Mouse (Mus musculus) hindbrain, embryonic 16.5 days (tissue): ENCODE results near the gene Ribc2. TPM values are rescaled to one million over a fixed set of nuclear protein-coding genes. Genes with fewer than 3 reads are reported as not detected.

Experiments
- ATAC-seq: fragments of 200-750 bp; cut with Nextera tagmentation; 2 replicates; pipeline ENCODE4 v1.8.0; 2017; ENCODE audit warnings: moderate TSS enrichment, moderate library complexity
- H3K27ac ChIP-seq: fragments of 300-500 bp; sonication (generic); 2 replicates; pipeline ENCODE4 v1.5.1; 2014; ENCODE audit warnings: low read depth, mild to moderate bottlenecking, control low read depth, low read length, moderate library complexity
- H3K27me3 ChIP-seq: fragments of 300-500 bp; sonication (generic); replicated peaks from 2 replicates; pipeline ENCODE4 v1.6.1; 2014; ENCODE audit warnings: low read length; ENCODE audit not compliant: control insufficient read depth, insufficient read depth
- H3K36me3 ChIP-seq: fragments of 300-500 bp; sonication (generic); 2 replicates; pipeline ENCODE4 v1.6.1; 2014; ENCODE audit warnings: mild to moderate bottlenecking, low read length, moderate library complexity, mixed read lengths; ENCODE audit not compliant: control insufficient read depth, insufficient read depth
- H3K4me1 ChIP-seq: fragments of 300-500 bp; sonication (generic); 2 replicates; pipeline ENCODE4 v1.6.1; 2014; ENCODE audit warnings: low read depth, low read length; ENCODE audit not compliant: control insufficient read depth, insufficient read depth
- H3K4me2 ChIP-seq: fragments of 300-500 bp; sonication (generic); 2 replicates; pipeline ENCODE4 v1.6.1; 2014; ENCODE audit warnings: mild to moderate bottlenecking, low read length, control low read depth, moderate library complexity
- H3K4me3 ChIP-seq: fragments of 300-500 bp; sonication (generic); 2 replicates; pipeline ENCODE4 v1.5.1; 2014; ENCODE audit warnings: mild to moderate bottlenecking, low read length, control low read depth, moderate library complexity
- H3K9ac ChIP-seq: fragments of 300-500 bp; sonication (generic); 2 replicates; pipeline ENCODE4 v1.6.1; 2014; ENCODE audit warnings: low read depth, mild to moderate bottlenecking, control low read depth, low read length, moderate library complexity
- H3K9me3 ChIP-seq: fragments of 300-500 bp; sonication (generic); 2 replicates; pipeline ENCODE4 v1.6.1; 2014; ENCODE audit warnings: mild to moderate bottlenecking, low read length, moderate library complexity; ENCODE audit not compliant: control insufficient read depth
- WGBS: fragments of 180-500 bp; shearing (Covaris S2); extraction: QIAGEN DNeasy Blood & Tissue Kit; methylation state at CpG from one replicate; pipeline ENCODE4 v1.1.7; 2014; 5-methylcytosine and 5-hydroxymethylcytosine counted together
- polyA plus RNA-seq: library from polyadenylated mRNA; unstranded; fragments of >200 nt; fragmentation: Nextera tagmentation; extraction: Ambion mirVana; gene quantifications from 2 replicates; pipeline ENCODE4 v1.2.1, GENCODE M21; 2015

Gene Ribc2
- polyA plus RNA-seq, 1 experiment from 2014 or later, result 0.84 TPM

- no peaks in the 10 kb centered on the region for H3K36me3 ChIP-seq
- H3K9ac ChIP-seq, result no peak overlapping the region
- 75% methylated on average over 8 of the region's 8 CpGs for WGBS
- no peak overlapping the region for H3K4me3 ChIP-seq
- H3K4me1 ChIP-seq, result no peaks in the 10 kb centered on the region
- ATAC-seq, result no peak
- no peaks in the 10 kb centered on the region for H3K27me3 ChIP-seq
- H3K27ac ChIP-seq, result no peak overlapping the region
- H3K9me3 ChIP-seq, result no peaks in the 10 kb centered on the region
- no peak overlapping the region for H3K4me2 ChIP-seq
Measured at GRCm38 (mm10) chr15:85173425-85173824, 41.5 kb downstream of the Ribc2 start.

- H3K9me3 ChIP-seq, result no peaks in the 10 kb centered on the region
- no peaks in the 10 kb centered on the region for H3K4me1 ChIP-seq
- H3K36me3 ChIP-seq, result no peaks in the 10 kb centered on the region
- H3K9ac ChIP-seq, result no peak overlapping the region
- H3K4me3 ChIP-seq, result no peak overlapping the region
- 77% methylated on average over 10 of the region's 10 CpGs for WGBS
- H3K27ac ChIP-seq, result no peak overlapping the region
- no peaks in the 10 kb centered on the region for H3K27me3 ChIP-seq
- no peak for ATAC-seq
- H3K4me2 ChIP-seq, result no peak overlapping the region
Measured at GRCm38 (mm10) chr15:85174060-85174459, 42.2 kb downstream of the Ribc2 start.

GRCm38 (mm10) chr15:85177576-85177975 is 45.7 kb downstream of the Ribc2 start:
- peaks cover 4% of the 10 kb centered on the region for H3K4me1 ChIP-seq
- 64% methylated on average over 8 of the region's 8 CpGs for WGBS
- H3K36me3 ChIP-seq, result no peaks in the 10 kb centered on the region
- no peak overlapping the region for H3K9ac ChIP-seq
- no peaks in the 10 kb centered on the region for H3K27me3 ChIP-seq
- no peaks in the 10 kb centered on the region for H3K9me3 ChIP-seq
- ATAC-seq, result no peak
- H3K4me2 ChIP-seq, result no peak overlapping the region
- no peak overlapping the region for H3K4me3 ChIP-seq
- H3K27ac ChIP-seq, result no peak overlapping the region

- WGBS, result 72% methylated on average over 6 of the region's 6 CpGs
- no peak for ATAC-seq
- H3K27me3 ChIP-seq, result no peaks in the 10 kb centered on the region
Measured at GRCm38 (mm10) chr15:85178172-85178571, 46.3 kb downstream of the Ribc2 start.

DNA sequence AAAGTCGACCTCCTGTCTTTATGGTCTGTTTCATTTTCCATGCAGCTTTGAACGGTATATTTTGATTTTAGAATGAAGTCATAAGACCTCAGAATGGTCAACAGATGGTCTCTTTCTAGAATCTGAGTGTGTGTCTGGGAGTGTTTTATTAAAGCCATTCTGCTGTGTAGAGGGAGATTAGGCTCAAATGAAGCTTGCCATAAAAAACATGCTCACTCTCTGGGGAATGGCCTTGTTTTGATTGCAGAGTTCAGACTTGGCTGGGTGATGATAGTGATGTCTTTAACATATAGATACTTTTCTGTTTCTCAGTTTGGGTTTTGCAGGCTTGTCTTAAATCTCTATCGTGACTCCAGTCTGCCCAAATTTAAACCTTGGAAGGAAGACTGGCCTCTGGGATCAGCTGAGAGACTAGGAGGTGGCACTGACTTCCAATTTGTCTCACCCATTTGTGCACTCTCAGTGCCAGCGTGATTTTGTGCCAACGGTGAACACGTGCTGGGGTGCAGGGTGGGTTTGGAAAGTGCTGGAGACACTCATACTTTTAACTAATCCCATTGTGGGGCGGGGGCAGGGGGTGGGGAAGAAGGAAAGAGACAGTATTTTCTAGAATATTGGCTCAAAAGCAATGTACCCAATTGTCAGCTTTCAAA is 47.8 kb downstream of the Ribc2 start:
- peaks cover 4% of the 10 kb centered on the region for H3K4me1 ChIP-seq
- no peak; the same call in 1 of the 2 replicates for ATAC-seq
- no peak overlapping the region; the same call in 1 of the 2 replicates for H3K27ac ChIP-seq
- no peaks in the 10 kb centered on the region for H3K27me3 ChIP-seq
- 64% methylated on average over 7 of the region's 7 CpGs for WGBS
- no peaks in the 10 kb centered on the region for H3K9me3 ChIP-seq
- H3K9ac ChIP-seq, result no peak overlapping the region
- no peaks in the 10 kb centered on the region for H3K36me3 ChIP-seq
- no peak overlapping the region for H3K4me2 ChIP-seq
- no peak overlapping the region for H3K4me3 ChIP-seq

More at GRCm38 (mm10) chr15:85178172-85178571, 46.3 kb downstream of the Ribc2 start:
- Histone ChIP-seq H3K4me1 (peaks cover 4% of the 10 kb centered on the region), H3K36me3 (no peaks in the 10 kb centered on the region), H3K4me2 (no peak overlapping the region), H3K4me3 (no peak overlapping the region), H3K9me3 (no peaks in the 10 kb centered on the region), H3K9ac (no peak overlapping the region), H3K27ac (no peak overlapping the region)

DNA sequence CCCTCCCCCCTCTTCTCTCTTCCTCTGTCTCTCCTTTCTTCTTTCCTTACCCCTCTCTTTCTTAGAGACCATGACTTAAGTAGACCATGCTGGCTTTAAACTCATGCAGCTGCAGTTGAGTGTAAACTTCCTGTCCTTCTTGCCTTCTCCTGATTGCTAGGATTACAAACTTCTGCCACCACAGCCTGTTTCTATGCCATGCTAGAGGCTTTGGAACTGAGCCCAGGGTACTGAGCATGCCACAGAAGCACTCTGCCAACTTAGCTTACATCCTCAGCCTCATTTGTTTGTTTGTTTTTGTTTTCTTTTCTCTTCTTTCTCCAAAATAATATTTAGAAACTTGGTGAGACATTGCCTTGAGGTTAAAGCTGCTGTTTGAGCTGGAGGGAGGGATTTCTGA is 48.5 kb downstream of the Ribc2 start:
- peaks cover 4% of the 10 kb centered on the region for H3K4me1 ChIP-seq
- no peaks in the 10 kb centered on the region for H3K36me3 ChIP-seq
- H3K27me3 ChIP-seq, result no peaks in the 10 kb centered on the region
- no peak overlapping the region; the same call in 1 of the 2 replicates for H3K27ac ChIP-seq
- ATAC-seq, result no peak
- H3K4me3 ChIP-seq, result no peak overlapping the region
- no peak overlapping the region for H3K9ac ChIP-seq
- H3K9me3 ChIP-seq, result no peaks in the 10 kb centered on the region
- no peak overlapping the region for H3K4me2 ChIP-seq

DNA sequence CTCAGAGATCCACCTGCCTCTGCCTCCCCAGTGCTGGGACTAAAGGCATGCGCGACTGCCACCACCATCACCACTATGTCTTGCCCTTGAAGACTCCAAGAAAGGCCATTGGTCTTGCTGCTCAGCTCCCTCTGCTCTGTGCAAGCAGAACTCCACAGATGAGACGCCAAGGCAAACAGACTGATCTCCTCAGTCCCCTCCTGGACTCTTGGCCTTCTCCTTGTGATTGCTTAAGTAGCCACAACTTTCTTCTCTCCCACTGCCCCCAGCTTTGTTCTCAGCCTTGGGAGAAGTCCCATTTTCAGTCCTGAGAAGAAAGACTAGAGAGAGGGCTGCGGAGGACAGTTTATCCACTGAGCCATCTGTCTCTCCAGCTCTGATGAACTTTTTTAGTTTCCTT is 50.2 kb downstream of the Ribc2 start:
- Histone ChIP-seq H3K9me3 (no peaks in the 10 kb centered on the region), H3K4me3 (no peak overlapping the region), H3K27me3 (no peaks in the 10 kb centered on the region), H3K27ac (no peak overlapping the region), H3K4me2 (no peak overlapping the region), H3K9ac (no peak overlapping the region), H3K36me3 (no peaks in the 10 kb centered on the region), H3K4me1 (peaks cover 4% of the 10 kb centered on the region)
- ATAC-seq, result no peak
- WGBS, result 92% methylated on average over 4 of the region's 4 CpGs

DNA sequence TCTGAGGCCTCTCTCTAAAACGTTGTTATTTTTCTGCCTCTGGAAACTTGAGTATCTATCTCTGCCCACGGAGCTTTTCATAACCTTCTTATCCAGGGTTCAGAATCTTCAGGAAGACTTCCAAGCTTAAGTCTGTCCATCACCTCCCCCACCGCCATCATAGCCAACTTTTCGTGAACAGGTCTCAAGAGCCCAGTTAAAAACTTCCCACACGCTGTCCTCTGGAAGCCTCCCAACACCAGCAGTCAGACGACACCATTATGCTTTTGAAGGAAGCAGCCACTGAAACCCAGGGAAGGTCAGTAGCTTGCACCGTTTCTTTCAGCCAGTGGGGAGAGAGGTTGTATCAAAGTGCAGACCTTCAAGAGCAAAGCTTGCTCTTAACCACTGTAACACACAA is 55.0 kb downstream of the Ribc2 start:
- Histone ChIP-seq H3K4me2 (no peak overlapping the region), H3K4me1 (no peaks in the 10 kb centered on the region), H3K4me3 (no peak overlapping the region), H3K9ac (no peak overlapping the region), H3K27ac (no peak overlapping the region), H3K27me3 (no peaks in the 10 kb centered on the region), H3K36me3 (no peaks in the 10 kb centered on the region), H3K9me3 (no peaks in the 10 kb centered on the region)
- no peak for ATAC-seq
- WGBS, result 64% methylated on average over 7 of the region's 7 CpGs

GRCm38 (mm10) chr15:85188167-85188778 is 56.4 kb downstream of the Ribc2 start:
- no peaks in the 10 kb centered on the region for H3K27me3 ChIP-seq
- no peak overlapping the region for H3K4me2 ChIP-seq
- no peaks in the 10 kb centered on the region for H3K9me3 ChIP-seq
- no peaks in the 10 kb centered on the region for H3K4me1 ChIP-seq
- ATAC-seq, result no peak
- H3K9ac ChIP-seq, result no peak overlapping the region
- no peaks in the 10 kb centered on the region for H3K36me3 ChIP-seq
- no peak overlapping the region for H3K4me3 ChIP-seq
- H3K27ac ChIP-seq, result no peak overlapping the region
- WGBS, result 51% methylated on average over 8 of the region's 8 CpGs
